ENCODE assay signal across 10 mouse cellular contexts in the genomic region with DNA sequence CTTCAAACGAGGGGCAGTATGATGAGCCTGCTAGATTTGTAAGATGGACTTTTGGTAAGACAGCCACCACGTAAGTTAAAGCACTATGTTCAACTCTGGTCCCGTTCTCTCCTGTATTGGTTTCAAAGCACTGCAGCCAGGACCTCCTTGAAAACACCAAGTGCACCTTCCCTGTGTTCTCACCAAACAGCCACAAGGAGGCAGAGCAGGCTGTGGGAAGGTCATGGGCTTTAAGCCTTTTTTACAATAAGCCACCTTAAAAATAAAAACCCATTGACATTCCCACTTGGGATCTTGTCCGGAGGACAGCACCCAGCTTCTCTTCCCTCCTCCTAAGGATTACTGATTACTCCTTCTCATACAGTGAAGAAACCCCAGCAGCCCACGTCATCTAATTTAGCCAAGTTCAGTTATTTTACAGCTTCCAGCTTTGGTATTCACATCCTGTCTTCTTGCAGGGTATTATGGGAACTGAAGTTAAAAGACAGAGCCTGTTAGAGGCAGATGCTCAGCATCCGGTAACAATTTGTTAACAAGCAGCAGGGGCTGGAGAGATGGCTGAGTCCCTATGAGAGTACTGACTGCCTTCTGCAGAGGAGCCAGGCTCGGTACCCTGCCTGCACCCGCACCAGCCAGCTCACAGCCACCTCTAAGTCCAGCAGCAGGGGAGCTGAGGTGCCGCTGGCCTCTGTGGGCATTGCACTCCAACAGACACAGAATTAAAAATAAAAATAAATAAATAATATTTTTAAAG. TPM values are rescaled to one million over a fixed set of nuclear protein-coding genes. Genes with fewer than 3 reads are reported as not detected.
A peak's percentile ranks its signal among the peaks of the same experiment; 100 is the strongest.
DNase-seq lines count a peak whose midpoint lies in the region; ATAC-seq and TF ChIP-seq lines count a peak whose summit lies in the region.
"Had no signal": no experiment of that assay in that cellular context is flagged by ENCODE, and none has a peak within 500 bp of the region (broad histone marks: within the 10 kb centered on the region; RNA-seq: fewer than 3 reads in every experiment).

No protein-coding gene starts in this region.

- DNase-seq in kidney, adult 2 months = peak; percentile 62
- peak; percentile 42 for DNase-seq in MEL (ENCODE audit: low read depth, low spot score)
- peak; percentile 55 for DNase-seq in embryo, embryonic 10.5 days (ENCODE audit: low spot score)
- peak; percentile 31 to 58 for DNase-seq in layer of hippocampus, adult 2 months (ENCODE audit: low spot score in 2 of 2)
- DNase-seq in c-Kit-positive CD71-positive TER-119-positive erythroid progenitor cells, embryonic 14.5 days (ENCODE audit: low spot score) = no peak

- no peak overlapping the region for H3K4me3 ChIP-seq in kidney, adult 2 months (ENCODE audit: insufficient read depth, low read depth, low read length)
- H3K4me3 ChIP-seq in kidney, embryonic 15.5 days (replicated peaks) = no peak overlapping the region
- H3K4me3 ChIP-seq in C2C12 (ENCODE audit: insufficient read depth, poor library complexity, severe bottlenecking) = no peak overlapping the region
- H3K4me3 ChIP-seq in MEL (ENCODE audit: control insufficient read depth in 1 of 2, insufficient read depth in 1 of 2, low read depth in 2 of 2, low read length in 2 of 2) = no peak overlapping the region
- no peak overlapping the region for H3K4me3 ChIP-seq in layer of hippocampus, adult 2 months
- H3K4me3 ChIP-seq in olfactory bulb, adult 2 months (ENCODE audit: insufficient read depth, low read depth, low read length) = no peak overlapping the region
- H3K4me3 ChIP-seq: embryonic facial prominence, embryonic 15.5 days had no signal

- no peak overlapping the region for H3ac ChIP-seq in C2C12 (ENCODE audit: control insufficient read depth, insufficient read length, low read depth)

- H3K79me3 ChIP-seq in C2C12 (ENCODE audit: low read depth) = no peaks in the 10 kb centered on the region

- TF ChIP-seq RAD21 in MEL (IDR thresholded peaks at IDR 0.05; ENCODE audit: low read depth, low read length) = peak; percentile 62

- no peak overlapping the region for H3K27ac ChIP-seq in kidney, adult 2 months (ENCODE audit: insufficient read depth, low read depth, low read length)
- H3K27ac ChIP-seq in kidney, embryonic 15.5 days = no peak overlapping the region
- no peak overlapping the region for H3K27ac ChIP-seq in MEL (ENCODE audit: control insufficient read depth, low read depth, low read length)
- peak overlapping the region; percentile 72; the same call in 1 of the 2 replicates for H3K27ac ChIP-seq in layer of hippocampus, adult 2 months
- H3K27ac ChIP-seq in olfactory bulb, adult 2 months (ENCODE audit: insufficient read depth, low read depth, low read length) = no peak overlapping the region
- H3K27ac ChIP-seq: embryonic facial prominence, embryonic 15.5 days had no signal

- H3K79me2 ChIP-seq in C2C12 (ENCODE audit: control insufficient read depth, insufficient read depth) (no peaks in the 10 kb centered on the region), MEL (ENCODE audit: control insufficient read depth, insufficient read depth, low read length, poor library complexity) (no peaks in the 10 kb centered on the region)

- H3K4me1 ChIP-seq in kidney, adult 2 months (ENCODE audit: control insufficient read depth, insufficient read depth, low read length) = peaks cover 12% of the 10 kb centered on the region; the same call in 1 of the 2 replicates
- no peaks in the 10 kb centered on the region for H3K4me1 ChIP-seq in kidney, embryonic 15.5 days
- H3K4me1 ChIP-seq in MEL (ENCODE audit: control insufficient read depth in 1 of 2, insufficient read depth in 2 of 2, low read length in 2 of 2) = no peaks in the 10 kb centered on the region
- H3K4me1 ChIP-seq in olfactory bulb, adult 2 months (ENCODE audit: control insufficient read depth, insufficient read depth, low read length) = no peaks in the 10 kb centered on the region
- H3K4me1 ChIP-seq: embryonic facial prominence, embryonic 15.5 days had no signal

- no peak overlapping the region for H3K4me2 ChIP-seq in kidney, embryonic 15.5 days
- H3K4me2 ChIP-seq: embryonic facial prominence, embryonic 15.5 days had no signal

- H3K36me3 ChIP-seq in kidney, adult 2 months (ENCODE audit: control insufficient read depth, insufficient read depth, low read length) = peaks cover 6% of the 10 kb centered on the region
- H3K36me3 ChIP-seq in kidney, embryonic 15.5 days = peaks cover 76% of the 10 kb centered on the region
- H3K36me3 ChIP-seq in C2C12 (ENCODE audit: control insufficient read depth, insufficient read depth) = peaks cover 55% of the 10 kb centered on the region
- peaks cover 0 to 5% of the 10 kb centered on the region in 2 experiments; a peak in 3 of 4 replicates for H3K36me3 ChIP-seq in MEL (ENCODE audit: control insufficient read depth in 1 of 2, insufficient read depth in 2 of 2, low read length in 2 of 2)

- no peak for TF ChIP-seq EP300 in MEL (IDR thresholded peaks at IDR 0.05; ENCODE audit: low read depth in 1 of 2, low read length in 2 of 2)

- TF ChIP-seq CTCF in kidney, adult 2 months (conservative IDR thresholded peaks at IDR 0.05; ENCODE audit: insufficient read depth, insufficient read length, low read depth, low read length) = peak; percentile 82
- TF ChIP-seq CTCF in C2C12 (IDR thresholded peaks at IDR 0.05; ENCODE audit: control insufficient read depth, insufficient read depth, insufficient read length) (peak; percentile 31), MEL (IDR thresholded peaks at IDR 0.05 in 2 of 3, conservative IDR thresholded peaks at IDR 0.05 in 1 of 3; ENCODE audit: control insufficient read depth in 1 of 3, insufficient read depth in 1 of 3, low read depth in 2 of 3, low read length in 3 of 3, poor library complexity in 1 of 3, severe bottlenecking in 1 of 3) (peak; percentile 35 to 62 (median 57))
- TF ChIP-seq CTCF in layer of hippocampus, adult 2 months (conservative IDR thresholded peaks at IDR 0.05) = peak; percentile 87
- TF ChIP-seq CTCF in olfactory bulb, adult 2 months (IDR thresholded peaks at IDR 0.05; ENCODE audit: insufficient read depth, low read depth, low read length) = peak; percentile 50; the same call in 1 of the 2 replicates

- no peaks in the 10 kb centered on the region for H3K9me3 ChIP-seq in kidney, embryonic 15.5 days (replicated peaks)
- no peaks in the 10 kb centered on the region for H3K9me3 ChIP-seq in MEL (replicated peaks; ENCODE audit: insufficient read depth, low read length)
- H3K9me3 ChIP-seq: embryonic facial prominence, embryonic 15.5 days had no signal

- no peak for TF ChIP-seq POLR2A in kidney, adult 2 months (IDR thresholded peaks at IDR 0.05; ENCODE audit: low read depth, low read length)
- no peak for TF ChIP-seq POLR2A in MEL (IDR thresholded peaks at IDR 0.05; ENCODE audit: control insufficient read depth in 1 of 2, insufficient read depth in 1 of 2, low read depth in 1 of 2, low read length in 2 of 2, poor library complexity in 1 of 2)
- no peak for TF ChIP-seq POLR2A in olfactory bulb, adult 2 months (IDR thresholded peaks at IDR 0.05; ENCODE audit: insufficient read depth, low read depth, low read length)

- no peak for ATAC-seq in kidney, embryonic 15.5 days (replicated peaks; ENCODE audit: low FRiP score)

- no peaks in the 10 kb centered on the region for H3K27me3 ChIP-seq in kidney, adult 2 months (replicated peaks; ENCODE audit: control insufficient read depth, insufficient read depth, low read length)
- H3K27me3 ChIP-seq in kidney, embryonic 15.5 days = no peaks in the 10 kb centered on the region
- H3K27me3 ChIP-seq in C2C12 (ENCODE audit: control insufficient read depth, insufficient read depth, insufficient read length) (no peaks in the 10 kb centered on the region), MEL (ENCODE audit: control insufficient read depth in 1 of 2, insufficient read depth in 2 of 2, low read length in 2 of 2) (no peaks in the 10 kb centered on the region)
- H3K27me3 ChIP-seq: embryonic facial prominence, embryonic 15.5 days had no signal

- WGBS in kidney, adult 2 months = 71% methylated on average over 9 of the region's 9 CpGs
- 83% methylated on average over 9 of the region's 9 CpGs for WGBS in kidney, embryonic 15.5 days
- 58% methylated on average over 9 of the region's 9 CpGs for WGBS in olfactory bulb, adult 2 months

- H3K9ac ChIP-seq in kidney, embryonic 15.5 days = no peak overlapping the region
- H3K9ac ChIP-seq in MEL (ENCODE audit: control insufficient read depth, low read depth, low read length, poor library complexity, severe bottlenecking) = no peak overlapping the region
- H3K9ac ChIP-seq: embryonic facial prominence, embryonic 15.5 days had no signal

TF ChIP-seq in C2C12, 6 proteins besides CTCF, POLR2A, EP300 and RAD21:
- TF ChIP-seq FOSL1 (IDR thresholded peaks at IDR 0.05; ENCODE audit: insufficient read depth, low read length, poor library complexity, severe bottlenecking) = no peak
- no peak for TF ChIP-seq MYOD1 (IDR thresholded peaks at IDR 0.05; ENCODE audit: control insufficient read depth, insufficient read length, low read depth)
- no peak for TF ChIP-seq CEBPB (IDR thresholded peaks at IDR 0.05; ENCODE audit: low read depth)
- TF ChIP-seq MAX (IDR thresholded peaks at IDR 0.05) = no peak
- no peak for TF ChIP-seq USF1 (IDR thresholded peaks at IDR 0.05; ENCODE audit: low read depth)

TF ChIP-seq in MEL, 35 proteins besides CTCF, POLR2A, EP300 and RAD21:
- TF ChIP-seq SMC3 (IDR thresholded peaks at IDR 0.05; ENCODE audit: low read depth, low read length) (peak; percentile 76), USF2 (IDR thresholded peaks at IDR 0.05; ENCODE audit: borderline replicate concordance in 1 of 2, insufficient read depth in 1 of 2, low read depth in 1 of 2, low read length in 2 of 2) (no peak), ZC3H11A (IDR thresholded peaks at IDR 0.05; ENCODE audit: low read depth, low read length) (peak; percentile 34)

RNA-seq across cellular contexts. Expression of gene Gphb5, which starts 47.6 kb away (rescaled TPM):
- polyA plus RNA-seq in kidney, adult 2 months (2012; rRNA removed) = not detected in 2 replicates
- polyA plus RNA-seq in kidney, embryonic 15.5 days (2015; fragmentation: Nextera tagmentation; extraction: Ambion mirVana) = not detected in 2 replicates
- not detected for polyA plus RNA-seq in C2C12 (2012; fragmentation: generic; extraction: Trizol)
- not detected in 2 replicates for total RNA-seq in MEL (2012; rRNA removed)
- not detected for polyA plus RNA-seq in MEL (2012; ENCODE audit: insufficient read depth in 1 of 2, insufficient read length in 2 of 2, low read depth in 1 of 2, low replicate concordance in 2 of 2, missing spikeins in 1 of 2)
- total RNA-seq in layer of hippocampus, adult 2 months (2021) = not detected
- not detected in 2 replicates for polyA plus RNA-seq in olfactory bulb, adult 2 months (2012; ENCODE audit: insufficient read depth, insufficient read length, low replicate concordance, missing spikeins)
- polyA plus RNA-seq: embryonic facial prominence, embryonic 15.5 days; liver, embryonic 16.5 days had no signal

Comparison
In these comparisons a context has a peak if more than half of its experiments do, and no peak if none do; other contexts are left out.
1. CTCF ChIP-seq: peak in every context shown above with its lines; median percentile 87 in layer of hippocampus, adult 2 months; 82 in kidney, adult 2 months; 57 in MEL; 50 in olfactory bulb, adult 2 months; 31 in C2C12.